Mouse (Mus musculus) layer of hippocampus, adult 18-20 months (tissue): ENCODE measurements at regions not wholly inside any gene's neighbourhood (a gene's known extent, or its start where the extent isn't known, plus 50 kb on each side); places are given as distances from the start of the nearest gene placed in this dataset.
A peak's percentile ranks its signal among the peaks of the same experiment; 100 is the strongest.
"Not testable (repeated sequence)": the region's sequence is repeated elsewhere in the genome, so short reads cannot be mapped to it uniquely, and the experiment has no call there.

Experiments
- DNase-seq, 2 experiments: peaks; one replicate each; pipeline ENCODE4 v3.0.0; 2022; ENCODE audit warnings: low spot score in 2 of 2

DNA sequence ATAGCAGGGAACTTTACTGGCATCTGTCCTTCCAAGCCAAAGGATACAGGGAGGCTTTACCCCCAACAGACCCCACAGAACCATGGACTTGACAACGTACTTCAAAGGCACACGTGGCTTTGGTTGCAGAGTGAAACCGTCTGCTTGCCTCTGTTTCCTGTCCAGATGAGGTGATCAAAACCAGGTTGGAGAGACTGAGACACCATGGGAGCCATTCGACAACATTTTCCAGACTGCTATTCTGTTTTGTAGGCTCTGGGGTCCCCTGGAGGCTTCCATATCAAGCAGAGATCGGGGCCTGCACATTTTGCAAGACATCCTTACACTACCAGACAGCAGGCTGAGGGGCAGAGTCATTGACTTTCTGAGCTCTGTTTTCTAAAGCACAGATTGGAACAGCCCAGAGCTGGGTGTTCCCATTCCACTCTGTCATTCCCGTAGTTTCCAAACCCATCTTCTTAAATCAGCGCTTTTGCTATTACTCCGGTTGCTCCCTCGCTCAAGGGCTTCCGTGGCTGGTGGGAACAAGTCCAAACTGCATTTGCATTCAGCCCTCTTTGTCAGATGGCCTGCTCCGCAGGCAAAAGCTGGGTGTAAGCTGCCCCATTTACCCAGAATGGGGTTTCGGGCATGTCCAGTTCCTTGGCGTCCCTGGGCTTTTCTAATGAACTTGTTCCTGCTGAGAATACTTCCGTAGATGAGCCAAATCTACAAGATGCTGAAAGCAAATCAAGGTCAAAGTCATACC lies 244.5 kb upstream of the Jarid2 start:
- peak in 1 of 2 experiments; percentile 19 for DNase-seq

GRCm38 (mm10) chr13:44490935-44491465 lies 238.3 kb upstream of the Jarid2 start:
- no peak for DNase-seq

DNA sequence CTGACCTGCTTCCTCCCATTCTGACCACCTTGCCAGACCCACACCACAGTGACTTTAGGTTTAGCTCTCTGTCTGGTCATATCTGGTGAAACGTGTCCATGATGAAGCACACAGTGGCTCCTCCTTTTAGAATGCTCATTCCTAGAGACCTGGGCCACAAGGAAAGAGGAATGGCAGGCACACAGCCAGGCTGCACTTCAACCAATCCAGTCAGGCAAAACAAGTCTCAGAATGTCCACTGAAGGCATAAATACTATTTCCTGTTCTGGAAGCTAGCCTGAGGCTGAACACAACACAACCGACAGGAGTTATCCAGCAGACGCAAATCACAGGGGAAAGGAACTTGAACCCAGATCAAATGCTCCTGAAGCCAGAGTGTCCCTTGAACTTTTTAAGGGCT lies 235.4 kb upstream of the Jarid2 start:
- no peak for DNase-seq

- DNase-seq: no peak
Observed at GRCm38 (mm10) chr13:44495450-44495849, 233.8 kb upstream of the Jarid2 start.

GRCm38 (mm10) chr13:44496596-44496995 lies 232.7 kb upstream of the Jarid2 start:
- no peak for DNase-seq

GRCm38 (mm10) chr13:44500896-44501295 lies 228.4 kb upstream of the Jarid2 start:
- DNase-seq: not testable (repeated sequence)

- no peak for DNase-seq
Observed at GRCm38 (mm10) chr13:44501777-44502321, 227.4 kb upstream of the Jarid2 start.

- DNase-seq: no peak
Observed at GRCm38 (mm10) chr13:44502612-44503256, 226.5 kb upstream of the Jarid2 start.

- no peak for DNase-seq
Observed at GRCm38 (mm10) chr13:44503257-44503950, 225.9 kb upstream of the Jarid2 start.

DNA sequence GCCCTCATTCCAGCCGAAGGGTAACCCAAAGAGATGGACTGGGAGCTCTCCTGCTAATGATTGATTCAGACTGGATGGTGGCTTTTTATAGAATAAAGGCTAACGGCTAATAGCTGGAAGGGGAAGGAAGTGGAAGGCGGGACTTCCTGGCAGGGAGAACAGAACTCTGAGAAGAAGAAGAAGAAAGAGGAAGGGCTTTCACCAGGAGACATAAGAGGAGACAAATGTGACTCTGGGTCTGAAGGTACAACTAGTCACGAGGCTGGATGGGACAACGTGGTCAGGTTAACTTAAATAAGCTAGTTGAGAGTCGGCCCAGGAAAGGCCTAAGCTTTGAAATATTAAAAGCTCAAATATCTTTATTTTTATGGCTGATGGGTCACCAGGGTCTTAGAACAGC lies 224.8 kb upstream of the Jarid2 start:
- DNase-seq: no peak

DNA sequence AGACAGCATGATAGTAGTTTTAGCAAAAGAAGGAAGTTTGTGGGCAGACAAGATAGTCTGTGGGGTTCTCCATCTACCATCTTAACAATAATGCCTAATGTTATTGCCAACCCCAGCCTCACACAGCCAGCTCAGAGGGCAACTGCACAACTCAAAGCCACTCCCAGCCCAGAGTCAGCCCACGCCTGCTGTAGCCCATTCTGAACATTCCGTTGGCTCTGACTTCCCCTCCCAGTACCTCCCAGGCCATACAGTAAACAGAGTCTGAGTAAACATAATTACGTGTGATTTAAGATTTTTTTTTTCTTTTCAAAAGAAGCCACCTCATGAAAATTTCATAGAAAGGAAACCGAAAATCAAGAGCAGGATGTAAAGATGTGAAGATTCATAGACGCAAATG lies 222.3 kb upstream of the Jarid2 start:
- DNase-seq: no peak

DNA sequence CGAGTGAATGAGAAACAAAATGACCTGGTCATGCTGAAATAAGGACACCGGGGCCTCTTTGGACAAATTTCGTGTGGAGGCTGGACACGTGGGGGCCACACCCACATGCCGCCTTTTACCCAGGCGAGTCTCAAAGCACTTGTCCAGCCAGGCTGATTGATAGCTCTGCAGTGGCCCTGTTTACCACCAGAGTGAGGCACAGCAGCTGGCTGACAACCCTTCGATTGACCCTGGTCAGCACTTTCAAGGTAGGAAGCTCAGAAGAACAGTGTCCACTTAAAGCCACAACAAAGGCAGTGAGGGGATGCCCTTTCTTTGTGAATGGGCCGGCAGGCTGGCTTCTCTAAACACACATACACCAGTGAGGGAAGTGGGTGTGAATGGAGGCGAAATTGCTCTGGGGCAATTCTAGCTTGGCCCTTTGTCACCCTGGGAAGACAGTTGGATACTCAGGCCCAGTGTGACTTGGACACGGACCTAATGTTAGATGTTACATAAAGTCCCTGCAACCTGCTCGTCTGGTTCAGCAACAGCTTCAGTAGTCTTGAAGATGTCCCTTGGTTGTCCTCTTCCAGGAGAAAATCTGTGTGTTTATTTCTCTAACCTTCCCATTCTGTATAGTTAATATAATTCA lies 219.6 kb upstream of the Jarid2 start:
- no peak for DNase-seq

- no peak for DNase-seq
Observed at GRCm38 (mm10) chr13:44513378-44514285, 215.6 kb upstream of the Jarid2 start.

GRCm38 (mm10) chr13:44514636-44515158 lies 214.6 kb upstream of the Jarid2 start:
- no peak for DNase-seq

GRCm38 (mm10) chr13:44516863-44517262 lies 212.4 kb upstream of the Jarid2 start:
- DNase-seq: no peak

DNA sequence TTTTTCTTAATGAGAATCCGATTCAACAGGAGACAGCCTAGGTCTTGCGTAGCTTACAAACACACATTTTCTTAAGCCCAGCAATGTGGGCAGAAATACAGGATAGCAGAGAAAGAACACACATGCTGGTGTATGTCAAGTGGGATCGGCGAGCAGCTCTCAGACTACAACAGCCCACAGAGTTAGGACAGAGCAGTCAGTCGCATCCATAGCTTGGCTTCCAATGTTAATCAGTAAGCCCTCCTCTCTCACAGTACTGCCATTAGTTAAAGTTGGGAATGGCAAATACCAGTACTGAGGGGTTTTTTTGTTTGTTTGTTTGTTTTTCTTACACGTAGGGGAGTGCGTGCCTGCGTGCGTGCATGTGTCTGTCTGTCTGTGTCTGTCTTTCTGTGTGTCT lies 212.0 kb upstream of the Jarid2 start:
- DNase-seq: no peak

- DNase-seq: no peak
Observed at GRCm38 (mm10) chr13:44518215-44518614, 211.1 kb upstream of the Jarid2 start.

- no peak for DNase-seq
Observed at GRCm38 (mm10) chr13:44523516-44523915, 205.8 kb upstream of the Jarid2 start.

- DNase-seq: no peak
Observed at GRCm38 (mm10) chr13:44530867-44531564, 198.3 kb upstream of the Jarid2 start.
